Mouse (Mus musculus) liver, embryonic 14.5 days (tissue): ENCODE measurements around the gene Fgfr2.
"Not testable (repeated sequence)": the region's sequence is repeated elsewhere in the genome, so short reads cannot be mapped to it uniquely, and the experiment has no call there.

Source experiments
- CTCF ChIP-seq: IDR thresholded peaks from 2 replicates; pipeline ENCODE4 v1.5.1; 2016; ENCODE audit warnings: antibody characterized with exemption, low read depth, control low read depth
- EP300 ChIP-seq: IDR thresholded peaks from 2 replicates; pipeline ENCODE4 v1.6.1; 2016; ENCODE audit warnings: antibody characterized with exemption, low read depth

GRCm38 (mm10) chr7:130134428-130134827, 2988.7 kb downstream of the Fgfr2 start:
- not testable (repeated sequence) for TF ChIP-seq CTCF, EP300
